Mouse (Mus musculus) myocyte (in vitro differentiated cells): ENCODE results near the gene Gm10518. TPM values are rescaled to one million over a fixed set of nuclear protein-coding genes. Genes with fewer than 3 reads are reported as not detected.

Source experiments
- H3K27me3 ChIP-seq: one replicate; pipeline ENCODE4 v1.6.1; 2011; ENCODE audit not compliant: control insufficient read depth, insufficient read depth, insufficient read length
- H3K36me3 ChIP-seq: one replicate; pipeline ENCODE4 v1.6.1; 2011; ENCODE audit not compliant: control insufficient read depth, insufficient read depth
- H3K4me2 ChIP-seq: one replicate; pipeline ENCODE4 v1.6.1; 2011; ENCODE audit warnings: low read depth, control low read depth
- H3K4me3 ChIP-seq: one replicate; pipeline ENCODE4 v1.5.1; 2011; ENCODE audit warnings: mild to moderate bottlenecking, control low read depth, moderate library complexity
- H3K79me2 ChIP-seq: one replicate; pipeline ENCODE4 v1.6.1; 2011; ENCODE audit not compliant: control insufficient read depth, insufficient read depth
- H3ac ChIP-seq: one replicate; pipeline ENCODE4 v1.6.1; 2011; ENCODE audit not compliant: control insufficient read depth, insufficient read length
- CEBPB ChIP-seq: IDR thresholded peaks from 2 replicates; pipeline ENCODE4 v1.6.1; 2011; ENCODE audit warnings: mild to moderate bottlenecking, moderate library complexity; ENCODE audit not compliant: poor library complexity, insufficient read depth, severe bottlenecking
- E2F4 ChIP-seq: IDR thresholded peaks from one replicate; pipeline ENCODE4 v1.6.1; 2011; ENCODE audit warnings: mild to moderate bottlenecking, control low read depth, moderate library complexity; ENCODE audit not compliant: insufficient read depth
- MAX ChIP-seq: IDR thresholded peaks from one replicate; pipeline ENCODE4 v1.6.1; 2011; ENCODE audit warnings: low read depth, mild to moderate bottlenecking, control low read depth
- MYOD1 ChIP-seq, 3 experiments: IDR thresholded peaks; one replicate each; pipeline ENCODE4 v1.6.1; 2011; ENCODE audit warnings: control low read depth in 2 of 3, low read depth in 2 of 3, mild to moderate bottlenecking in 2 of 3, moderate library complexity in 1 of 3; ENCODE audit not compliant: insufficient read length in 2 of 3, control insufficient read depth in 1 of 3
- MYOG ChIP-seq, 3 experiments: IDR thresholded peaks; one replicate each; pipeline ENCODE4 v1.6.1; 2011; ENCODE audit warnings: control low read depth in 2 of 3, low read depth in 2 of 3, mild to moderate bottlenecking in 2 of 3; ENCODE audit not compliant: insufficient read length in 2 of 3, control insufficient read depth in 1 of 3, insufficient read depth in 1 of 3
- POLR2A ChIP-seq: IDR thresholded peaks from one replicate; pipeline ENCODE4 v1.6.1; 2011; ENCODE audit warnings: low read depth, mild to moderate bottlenecking, control low read depth, moderate library complexity; ENCODE audit not compliant: insufficient read length
- POLR2AphosphoS2 ChIP-seq: IDR thresholded peaks from one replicate; pipeline ENCODE4 v1.6.1; 2011; ENCODE audit warnings: low read depth, control low read depth; ENCODE audit not compliant: insufficient read length
- REST ChIP-seq: IDR thresholded peaks from one replicate; pipeline ENCODE4 v1.6.1; 2011; ENCODE audit warnings: mild to moderate bottlenecking, control low read depth, moderate library complexity; ENCODE audit not compliant: insufficient read depth, insufficient read length
- SRF ChIP-seq: IDR thresholded peaks from one replicate; pipeline ENCODE4 v1.6.1; 2011; ENCODE audit warnings: low read depth; ENCODE audit not compliant: control insufficient read depth, insufficient read length
- TCF12 ChIP-seq: IDR thresholded peaks from one replicate; pipeline ENCODE4 v1.6.1; 2011; ENCODE audit warnings: mild to moderate bottlenecking, control low read depth; ENCODE audit not compliant: poor library complexity, insufficient read depth, severe bottlenecking
- TCF3 ChIP-seq: IDR thresholded peaks from one replicate; pipeline ENCODE4 v1.6.1; 2011; ENCODE audit warnings: low read depth, control low read depth; ENCODE audit not compliant: insufficient read length
- USF1 ChIP-seq: IDR thresholded peaks from one replicate; pipeline ENCODE4 v1.6.1; 2011; ENCODE audit warnings: low read depth, mild to moderate bottlenecking, control low read depth, moderate library complexity
- polyA plus RNA-seq: library from polyadenylated mRNA; unstranded; fragments of >200 nt; fragmentation: generic; extraction: Trizol; gene quantifications from one replicate; pipeline ENCODE4 v1.2.1, GENCODE M21; 2012; ENCODE audit warnings: missing spikeins

Gm10518 gene
- polyA plus RNA-seq, 1 experiment = 0.04 TPM

DNA sequence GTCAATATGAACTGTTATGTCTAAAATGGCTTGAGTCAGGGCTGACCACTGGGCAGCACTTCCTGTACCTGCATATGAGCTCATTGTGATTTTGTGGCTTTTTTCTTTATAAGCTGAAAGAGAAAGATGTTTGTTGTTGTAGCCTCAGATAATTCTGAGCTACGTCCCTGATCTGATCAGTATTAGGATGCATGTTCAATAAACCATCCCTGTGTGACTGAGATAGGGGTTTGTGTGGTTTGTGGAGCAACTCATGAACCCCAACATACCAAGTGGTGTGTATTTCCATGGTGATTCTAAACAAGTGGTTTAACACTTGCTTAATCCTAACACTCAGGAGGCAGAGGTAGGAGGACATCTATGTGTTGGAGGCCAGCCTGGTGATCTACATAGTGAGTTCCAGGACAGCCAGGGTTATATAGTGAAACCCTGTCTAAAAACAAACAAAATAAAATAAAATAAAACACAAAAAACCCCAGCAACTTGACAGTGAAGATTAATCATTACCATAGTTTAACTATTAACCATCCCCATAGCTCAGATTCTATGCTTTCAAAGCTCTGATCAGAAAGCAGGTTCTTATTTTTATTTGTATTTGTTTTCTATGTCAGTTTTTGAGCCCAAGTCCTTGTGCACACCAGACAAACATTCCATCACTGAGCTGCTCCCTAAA is 32.7 kb downstream of the Gm10518 start:
- H3K27me3 ChIP-seq = no peaks in the 10 kb centered on the region
- no peaks in the 10 kb centered on the region for H3K79me2 ChIP-seq
- no peaks in the 10 kb centered on the region for H3K36me3 ChIP-seq
- H3K4me3 ChIP-seq = no peak overlapping the region
- H3K4me2 ChIP-seq = no peak overlapping the region
- no peak overlapping the region for H3ac ChIP-seq
- TF ChIP-seq USF1 (no peak), TCF12 (no peak)

DNA sequence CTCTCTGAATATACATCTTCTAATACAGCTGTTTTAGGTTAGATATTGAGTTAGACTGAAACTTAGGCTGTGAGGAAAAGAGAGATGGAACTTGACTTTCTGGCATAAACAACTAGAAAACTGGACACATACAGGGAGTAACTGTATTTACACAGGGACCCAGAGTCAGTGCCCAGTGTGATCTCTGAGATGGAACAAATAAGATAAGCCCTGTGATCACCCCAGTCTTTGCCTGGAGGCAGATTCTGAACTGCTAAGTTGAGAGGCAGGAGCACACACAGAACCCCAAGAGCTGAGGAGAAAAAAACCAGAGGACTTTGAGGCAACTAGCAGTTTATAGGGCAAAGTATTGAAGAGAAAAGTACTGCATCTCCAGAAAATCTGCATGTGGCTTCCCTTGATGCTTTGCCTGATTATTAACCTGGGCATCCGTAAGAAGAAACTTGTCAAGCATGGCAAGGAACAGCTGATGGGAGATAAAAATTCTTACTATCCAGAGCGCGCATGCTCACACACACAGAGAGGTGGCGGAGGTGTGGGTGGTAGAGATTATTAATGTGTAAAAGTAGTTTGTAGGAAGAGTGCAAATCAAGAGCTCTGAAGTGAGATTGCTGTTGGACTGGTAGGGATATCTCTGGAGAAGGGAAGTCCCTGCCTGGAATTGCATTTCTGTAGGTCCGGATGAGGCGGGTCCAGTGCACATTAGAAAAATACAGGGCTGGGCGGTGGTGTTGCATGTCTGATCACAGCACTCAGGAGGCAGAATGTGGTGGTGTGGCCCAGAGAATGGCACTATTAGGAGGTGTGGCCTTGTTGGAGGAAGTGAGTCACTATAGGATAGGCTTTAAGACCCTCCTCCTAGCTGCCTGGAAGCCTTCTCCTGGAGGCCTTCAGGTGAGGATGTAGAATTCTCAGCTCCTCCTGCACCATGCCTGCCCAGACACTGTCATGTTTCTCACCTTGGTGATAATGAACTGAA is 33.5 kb downstream of the Gm10518 start:
- Histone ChIP-seq H3K4me3 (no peak overlapping the region), H3K79me2 (no peaks in the 10 kb centered on the region), H3K36me3 (no peaks in the 10 kb centered on the region), H3K27me3 (no peaks in the 10 kb centered on the region), H3K4me2 (no peak overlapping the region), H3ac (no peak overlapping the region)
- TF ChIP-seq POLR2AphosphoS2 (no peak), MAX (no peak), MYOD1 (IDR thresholded peaks at IDR 0.05; ENCODE audit: control insufficient read depth in 1 of 3, insufficient read length in 2 of 3, low read depth in 2 of 3) (no peak), SRF (no peak), USF1 (no peak), REST (no peak), MYOG (IDR thresholded peaks at IDR 0.05; ENCODE audit: control insufficient read depth in 1 of 3, insufficient read depth in 1 of 3, insufficient read length in 2 of 3, low read depth in 2 of 3) (no peak), CEBPB (no peak), E2F4 (no peak), TCF12 (no peak), POLR2A (no peak), TCF3 (no peak)

GRCm38 (mm10) chr1:179842568-179842967 is 39.4 kb downstream of the Gm10518 start:
- no peak for TF ChIP-seq TCF12
- no peak for TF ChIP-seq E2F4
- TF ChIP-seq TCF3 = no peak
- no peak for TF ChIP-seq REST
- no peak for TF ChIP-seq MAX
- Histone ChIP-seq H3K27me3 (no peaks in the 10 kb centered on the region), H3K4me3 (no peak overlapping the region), H3K36me3 (no peaks in the 10 kb centered on the region), H3K4me2 (no peak overlapping the region), H3ac (no peak overlapping the region), H3K79me2 (no peaks in the 10 kb centered on the region)

DNA sequence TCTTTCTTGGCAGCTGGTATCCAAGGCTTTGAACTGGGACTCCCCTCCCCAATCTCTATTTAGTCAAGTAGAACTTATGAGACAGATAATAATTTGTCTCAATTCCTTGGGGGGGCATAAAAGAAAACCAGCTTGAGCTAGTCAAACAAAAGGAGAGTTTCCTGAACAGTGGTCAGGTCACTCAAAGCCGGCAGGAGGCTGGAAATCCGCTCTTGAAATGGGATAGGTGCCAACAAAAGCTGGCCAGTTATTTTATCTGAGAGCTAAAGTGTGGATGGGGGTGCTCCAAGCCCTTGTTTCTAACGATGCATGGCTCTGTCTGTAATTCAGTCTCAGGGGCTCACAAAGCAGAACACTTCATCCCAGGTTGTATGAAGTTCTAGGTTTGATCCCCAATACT is 40.8 kb downstream of the Gm10518 start:
- Histone ChIP-seq H3K36me3 (no peaks in the 10 kb centered on the region), H3K4me3 (no peak overlapping the region), H3K79me2 (no peaks in the 10 kb centered on the region), H3K27me3 (no peaks in the 10 kb centered on the region), H3ac (no peak overlapping the region), H3K4me2 (no peak overlapping the region)
- no peak for TF ChIP-seq USF1

- Histone ChIP-seq H3K4me2 (no peak overlapping the region), H3K79me2 (no peaks in the 10 kb centered on the region), H3K27me3 (no peaks in the 10 kb centered on the region), H3ac (no peak overlapping the region), H3K4me3 (no peak overlapping the region), H3K36me3 (no peaks in the 10 kb centered on the region)
- TF ChIP-seq POLR2AphosphoS2 = no peak
- peak in 2 of 3 experiments; percentile 56 to 86 for TF ChIP-seq MYOD1 (IDR thresholded peaks at IDR 0.05; ENCODE audit: control insufficient read depth in 1 of 3, insufficient read length in 2 of 3, low read depth in 2 of 3)
- no peak for TF ChIP-seq USF1
- TF ChIP-seq MYOG (IDR thresholded peaks at IDR 0.05; ENCODE audit: control insufficient read depth in 1 of 3, insufficient read depth in 1 of 3, insufficient read length in 2 of 3, low read depth in 2 of 3) = peak; percentile 35 to 78 (median 65)
Measured at GRCm38 (mm10) chr1:179844894-179845293, 41.7 kb downstream of the Gm10518 start.
